Mouse (Mus musculus): ENCODE measurements around the gene Ptbp2. TPM values are rescaled to one million over a fixed set of nuclear protein-coding genes. Genes with fewer than 3 reads are reported as not detected.

Ptbp2 gene
- total RNA-seq, 1 experiment from 2014 or later, result 45.1 TPM

DNA sequence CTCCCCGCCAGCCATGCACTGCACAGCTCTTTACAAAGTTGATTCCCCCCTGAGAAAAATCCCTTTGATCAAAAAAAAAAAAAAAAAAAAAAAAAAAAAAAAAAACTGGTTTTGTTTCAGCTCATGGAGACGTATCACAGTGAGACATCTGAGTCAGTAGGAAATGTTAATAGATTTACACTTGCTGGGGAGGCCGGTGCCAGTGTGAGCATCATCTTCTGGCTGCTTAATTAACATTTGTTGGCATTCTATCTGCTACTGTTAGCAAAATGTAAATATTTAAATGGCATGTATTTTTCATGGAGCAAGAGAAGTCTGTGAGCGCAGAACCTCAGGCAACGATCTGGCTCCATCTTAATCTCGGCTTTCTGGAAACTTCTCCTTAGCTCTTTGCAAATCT lies 99.5 kb downstream of the Ptbp2 start:
- no peak for DNase-seq

Small RNAs within 50 kb of the gene (microRNA-seq; reads per million reads assigned to microRNA genes)
- gene Gm24744, result 0 reads per million in 2 experiments

All from adrenal gland, postnatal 25 days (tissue).